Mouse (Mus musculus): ENCODE data around the gene Abcc1. TPM values are rescaled to one million over a fixed set of nuclear protein-coding genes. Genes with fewer than 3 reads are reported as not detected.

Abcc1 gene
- total and polyA plus RNA-seq, 3 experiments = 30.2 to 49.7 (median 37.4) TPM

- H3K4me1 ChIP-seq (ENCODE audit: control insufficient read depth in 1 of 2, insufficient read depth in 2 of 2) = peaks cover 0 to 33% of the 10 kb centered on the region in 2 experiments; a peak in 3 of 4 replicates
- H3K4me2 ChIP-seq (ENCODE audit: insufficient read depth, low read depth, poor library complexity, severe bottlenecking) = no peak overlapping the region
- H3K27ac ChIP-seq (ENCODE audit: insufficient read depth, low read depth) = no peak overlapping the region
- no peak overlapping the region for H3K4me3 ChIP-seq (replicated peaks in 1 of 3; ENCODE audit: low read depth in 2 of 3, low read length in 2 of 3, poor library complexity in 1 of 3)
- TF ChIP-seq JUND (conservative IDR thresholded peaks at IDR 0.05; ENCODE audit: low read depth, low read length) (no peak), ZC3H11A (IDR thresholded peaks at IDR 0.05; ENCODE audit: low read depth, low read length) (no peak), SMC3 (IDR thresholded peaks at IDR 0.05; ENCODE audit: low read depth, low read length) (no peak), MEF2A (IDR thresholded peaks at IDR 0.05; ENCODE audit: borderline replicate concordance, low read depth, low read length) (no peak), CHD1 (IDR thresholded peaks at IDR 0.05; ENCODE audit: low read depth, low read length) (no peak), USF1 (IDR thresholded peaks at IDR 0.05; ENCODE audit: low read depth, low read length) (no peak), POLR2AphosphoS2 (IDR thresholded peaks at IDR 0.05; ENCODE audit: low read depth, low read length) (no peak), CTCF (conservative IDR thresholded peaks at IDR 0.05 in 1 of 2, IDR thresholded peaks at IDR 0.05 in 1 of 2; ENCODE audit: low read depth in 2 of 2, low read length in 2 of 2) (no peak), MAFK (IDR thresholded peaks at IDR 0.05; ENCODE audit: insufficient replicate concordance, low read length) (no peak), TBP (conservative IDR thresholded peaks at IDR 0.05; ENCODE audit: low read depth, low read length) (no peak), ZNF384 (IDR thresholded peaks at IDR 0.05; ENCODE audit: low read depth, low read length) (no peak), IRF4 (IDR thresholded peaks at IDR 0.05; ENCODE audit: low read depth, low read length) (no peak), KAT2A (IDR thresholded peaks at IDR 0.05; ENCODE audit: insufficient replicate concordance, low read length) (no peak), POLR2A (IDR thresholded peaks at IDR 0.05; ENCODE audit: low read depth, low read length) (no peak)
- H3K9ac ChIP-seq (ENCODE audit: insufficient read depth, low read depth) = no peak overlapping the region
- in situ Hi-C loops (cut with MboI; ENCODE audit: low pct_ligation_motif_present, low pct_unique_long_range_greater_than_20kb, low sequenced_read_pairs) = no loop called here
- DNase-seq (ENCODE audit: extremely low read depth) = no peak
- no peaks in the 10 kb centered on the region for H3K27me3 ChIP-seq (replicated peaks)
- H3K36me3 ChIP-seq (replicated peaks in 1 of 2; ENCODE audit: control insufficient read depth in 1 of 2, insufficient read depth in 1 of 2, low read length in 1 of 2) = peaks cover 53 to 89% of the 10 kb centered on the region in 2 experiments
- no peaks in the 10 kb centered on the region for H3K79me2 ChIP-seq (replicated peaks; ENCODE audit: control insufficient read depth, extremely low read depth, insufficient read depth, poor library complexity, severe bottlenecking)
- dilution Hi-C loops (cut with MboI; ENCODE audit: extremely low pct_ligation_motif_present, extremely low pct_unique_long_range_greater_than_20kb, low sequenced_read_pairs) = no loop called here
- H3K9me3 ChIP-seq (replicated peaks; ENCODE audit: low read length) = no peaks in the 10 kb centered on the region
Measured at GRCm38 (mm10) chr16:14439801-14440614, 78.7 kb downstream of the Abcc1 start.

GRCm38 (mm10) chr16:14444059-14444855, 82.9 kb downstream of the Abcc1 start:
- H3K79me2 ChIP-seq (replicated peaks; ENCODE audit: control insufficient read depth, extremely low read depth, insufficient read depth, poor library complexity, severe bottlenecking) = no peaks in the 10 kb centered on the region
- no peak overlapping the region for H3K9ac ChIP-seq (ENCODE audit: insufficient read depth, low read depth)
- in situ Hi-C loops (cut with MboI; ENCODE audit: low pct_ligation_motif_present, low pct_unique_long_range_greater_than_20kb, low sequenced_read_pairs) = no loop called here
- H3K4me3 ChIP-seq (replicated peaks in 1 of 3; ENCODE audit: low read depth in 2 of 3, low read length in 2 of 3, poor library complexity in 1 of 3) = no peak overlapping the region
- no peak for DNase-seq (ENCODE audit: extremely low read depth)
- H3K27ac ChIP-seq (ENCODE audit: insufficient read depth, low read depth) = no peak overlapping the region
- peaks cover 60 to 88% of the 10 kb centered on the region in 2 experiments for H3K36me3 ChIP-seq (replicated peaks in 1 of 2; ENCODE audit: control insufficient read depth in 1 of 2, insufficient read depth in 1 of 2, low read length in 1 of 2)
- H3K4me1 ChIP-seq (ENCODE audit: control insufficient read depth in 1 of 2, insufficient read depth in 2 of 2) = peaks cover 0 to 12% of the 10 kb centered on the region in 2 experiments; a peak in 2 of 4 replicates
- H3K27me3 ChIP-seq (replicated peaks) = no peaks in the 10 kb centered on the region
- no peaks in the 10 kb centered on the region for H3K9me3 ChIP-seq (replicated peaks; ENCODE audit: low read length)
- no peak overlapping the region for H3K4me2 ChIP-seq (ENCODE audit: insufficient read depth, low read depth, poor library complexity, severe bottlenecking)
- dilution Hi-C loops (cut with MboI; ENCODE audit: extremely low pct_ligation_motif_present, extremely low pct_unique_long_range_greater_than_20kb, low sequenced_read_pairs) = no loop called here
- TF ChIP-seq RCOR1 (conservative IDR thresholded peaks at IDR 0.05; ENCODE audit: low read depth, low read length) = no peak
- TF ChIP-seq ZKSCAN1 (IDR thresholded peaks at IDR 0.05; ENCODE audit: borderline replicate concordance, low read depth, low read length) = no peak
- TF ChIP-seq ZMIZ1 (IDR thresholded peaks at IDR 0.05; ENCODE audit: low read depth, low read length) = no peak
- TF ChIP-seq BHLHE40 (IDR thresholded peaks at IDR 0.05; ENCODE audit: low read depth, low read length) = no peak
- no peak for TF ChIP-seq POLR2A (IDR thresholded peaks at IDR 0.05; ENCODE audit: low read depth, low read length)
- no peak for TF ChIP-seq E2F4 (IDR thresholded peaks at IDR 0.05; ENCODE audit: insufficient replicate concordance, low read depth, low read length)
- TF ChIP-seq CHD1 (IDR thresholded peaks at IDR 0.05; ENCODE audit: low read depth, low read length) = no peak
- no peak for TF ChIP-seq UBTF (IDR thresholded peaks at IDR 0.05; ENCODE audit: low read depth, low read length)
- TF ChIP-seq CTCF (conservative IDR thresholded peaks at IDR 0.05 in 1 of 2, IDR thresholded peaks at IDR 0.05 in 1 of 2; ENCODE audit: low read depth in 2 of 2, low read length in 2 of 2) = no peak
- no peak for TF ChIP-seq MYC (IDR thresholded peaks at IDR 0.05; ENCODE audit: low read depth, low read length)
- no peak for TF ChIP-seq MAZ (IDR thresholded peaks at IDR 0.05; ENCODE audit: low read depth, low read length)
- no peak for TF ChIP-seq SMC3 (IDR thresholded peaks at IDR 0.05; ENCODE audit: low read depth, low read length)
- TF ChIP-seq MAFK (IDR thresholded peaks at IDR 0.05; ENCODE audit: insufficient replicate concordance, low read length) = no peak
- TF ChIP-seq TBP (conservative IDR thresholded peaks at IDR 0.05; ENCODE audit: low read depth, low read length) = no peak
- TF ChIP-seq NELFE (IDR thresholded peaks at IDR 0.05; ENCODE audit: low read depth, low read length) = no peak
- no peak for TF ChIP-seq POLR2AphosphoS2 (IDR thresholded peaks at IDR 0.05; ENCODE audit: low read depth, low read length)
- TF ChIP-seq EP300 (IDR thresholded peaks at IDR 0.05; ENCODE audit: low read length) = no peak
- no peak for TF ChIP-seq MAX (IDR thresholded peaks at IDR 0.05; ENCODE audit: low read length)
- no peak for TF ChIP-seq SIN3A (IDR thresholded peaks at IDR 0.05; ENCODE audit: low read length)
- TF ChIP-seq IRF4 (IDR thresholded peaks at IDR 0.05; ENCODE audit: low read depth, low read length) = no peak
